Mouse (Mus musculus): ENCODE measurements around the gene Zfp36l1.

Zfp36l1 gene

GRCm38 (mm10) chr12:80065049-80065448 is 47.8 kb downstream of the Zfp36l1 start:
- no peak for DNase-seq

GRCm38 (mm10) chr12:80064306-80064705 is 48.5 kb downstream of the Zfp36l1 start:
- DNase-seq = peak; percentile 15

- DNase-seq = no peak
Measured at GRCm38 (mm10) chr12:80063402-80064150, 49.2 kb downstream of the Zfp36l1 start.

- peak; percentile 18 for DNase-seq
Measured at GRCm38 (mm10) chr12:80062410-80063401, 50.1 kb downstream of the Zfp36l1 start.

- DNase-seq = no peak
Measured at GRCm38 (mm10) chr12:80061810-80062209, 51.0 kb downstream of the Zfp36l1 start.

GRCm38 (mm10) chr12:80060809-80061208 is 52.0 kb downstream of the Zfp36l1 start:
- no peak for DNase-seq

GRCm38 (mm10) chr12:80060338-80060737 is 52.5 kb downstream of the Zfp36l1 start:
- DNase-seq = no peak

- no peak for DNase-seq
Measured at GRCm38 (mm10) chr12:80059773-80060328, 53.0 kb downstream of the Zfp36l1 start.
